Mouse (Mus musculus): ENCODE data around the gene Rnasek.

Rnasek gene

DNA sequence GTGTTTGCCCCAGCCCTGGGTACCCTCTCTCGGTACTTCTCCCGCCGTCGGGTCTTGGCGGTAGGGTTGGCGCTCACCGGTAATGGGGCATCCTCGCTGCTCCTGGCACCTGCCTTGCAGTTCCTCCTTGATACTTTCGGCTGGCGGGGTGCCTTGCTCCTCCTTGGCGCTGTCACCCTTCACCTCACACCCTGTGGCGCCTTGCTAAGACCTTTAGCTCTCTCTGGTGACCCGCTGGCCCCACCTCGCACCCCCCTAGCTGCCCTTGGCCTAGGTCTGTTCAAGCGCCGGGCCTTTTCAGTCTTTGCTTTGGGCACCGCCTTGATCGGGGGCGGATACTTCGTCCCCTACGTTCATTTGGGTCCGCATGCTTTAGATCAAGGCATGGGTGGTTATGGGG lies 24.3 kb downstream of the Rnasek start:
- peak; percentile 79 for DNase-seq

DNA sequence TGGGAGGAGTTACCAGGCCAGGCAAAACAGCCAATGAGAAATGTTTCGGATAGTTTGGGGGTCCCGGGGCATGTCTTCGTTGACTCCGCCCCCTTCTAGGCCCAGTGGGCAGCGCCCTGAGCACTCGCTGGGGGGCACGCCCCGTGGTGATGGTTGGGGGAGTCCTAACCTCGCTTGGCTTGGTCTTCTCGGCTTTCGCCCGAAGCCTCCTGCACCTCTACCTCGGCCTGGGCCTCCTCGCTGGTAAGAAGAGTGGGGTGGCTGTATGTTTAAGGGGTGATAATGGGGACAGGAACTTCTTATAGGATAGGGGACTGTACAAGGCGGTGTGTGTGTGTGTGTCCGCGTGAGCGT lies 24.8 kb downstream of the Rnasek start:
- DNase-seq = no peak

DNA sequence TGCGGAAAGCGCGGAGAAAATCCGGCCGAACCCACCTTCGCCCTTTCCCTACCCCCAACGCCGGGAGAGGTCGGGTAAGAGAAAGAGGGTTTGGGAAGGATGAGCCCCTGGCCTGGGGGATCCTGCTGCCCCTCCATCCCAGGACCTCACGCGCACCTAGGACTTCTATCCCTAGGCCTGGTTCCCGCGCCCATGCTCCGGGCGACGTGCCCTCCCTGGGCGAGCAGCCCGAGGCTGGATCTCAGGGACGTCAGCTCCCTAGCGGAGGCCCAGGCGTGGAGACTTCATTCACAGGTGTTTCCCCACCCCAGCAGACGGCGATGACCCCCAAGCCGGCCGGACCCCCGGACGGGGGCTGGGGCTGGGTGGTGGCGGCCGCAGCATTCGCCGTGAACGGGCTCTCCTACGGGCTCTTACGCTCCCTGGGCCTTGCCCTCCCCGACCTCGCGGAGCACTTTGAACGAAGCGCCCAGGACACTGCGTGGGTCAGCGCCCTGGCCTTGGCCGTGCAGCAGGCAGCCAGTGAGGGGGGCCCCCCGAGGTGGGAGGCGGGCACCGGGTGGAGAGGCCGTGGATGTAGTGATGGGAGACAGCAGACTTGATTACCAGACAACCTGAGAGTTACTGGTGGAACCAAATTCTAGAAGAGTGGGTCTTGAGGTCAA lies 25.3 kb downstream of the Rnasek start:
- DNase-seq = peak; percentile 88

DNA sequence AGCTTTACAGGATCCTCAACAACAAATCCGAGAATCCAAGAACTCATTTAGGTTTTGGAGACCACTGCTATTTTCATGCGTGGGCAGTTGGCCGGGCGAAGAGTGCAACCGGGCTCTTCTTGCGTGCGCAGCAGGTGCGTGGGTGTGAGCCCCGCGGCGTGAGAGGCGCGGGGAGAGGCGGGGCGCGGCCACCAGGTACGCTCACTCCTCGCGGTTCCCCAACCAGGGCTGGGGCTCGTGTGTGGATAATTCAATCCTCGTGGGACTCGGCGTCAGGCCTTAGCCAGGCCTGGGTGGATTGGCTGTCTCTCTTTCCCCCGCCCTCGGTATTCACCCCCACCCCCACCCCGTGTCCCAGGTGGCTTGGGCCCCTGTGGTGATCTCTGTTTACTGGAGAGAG lies 25.9 kb downstream of the Rnasek start:
- DNase-seq = peak; percentile 48

DNA sequence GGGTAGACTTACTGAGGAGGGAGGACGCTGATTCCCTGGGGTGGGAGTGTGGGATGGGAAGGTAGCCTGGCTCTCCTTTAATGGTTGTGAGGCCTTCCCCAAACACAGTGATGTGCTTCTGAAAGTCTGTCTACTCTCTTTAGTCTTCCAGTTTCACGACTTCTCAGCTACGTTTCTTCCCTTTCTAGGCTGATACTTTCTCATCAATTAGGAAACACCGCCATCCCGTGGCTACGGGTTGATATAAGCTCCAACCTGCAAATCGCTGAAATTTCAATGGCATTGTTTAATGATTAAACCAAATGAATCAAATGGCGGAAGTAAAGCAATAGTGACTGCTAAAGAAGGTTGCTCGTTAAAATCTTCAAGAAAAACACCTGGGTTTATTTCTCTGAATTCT lies 26.7 kb downstream of the Rnasek start:
- DNase-seq = peak; percentile 94

DNA sequence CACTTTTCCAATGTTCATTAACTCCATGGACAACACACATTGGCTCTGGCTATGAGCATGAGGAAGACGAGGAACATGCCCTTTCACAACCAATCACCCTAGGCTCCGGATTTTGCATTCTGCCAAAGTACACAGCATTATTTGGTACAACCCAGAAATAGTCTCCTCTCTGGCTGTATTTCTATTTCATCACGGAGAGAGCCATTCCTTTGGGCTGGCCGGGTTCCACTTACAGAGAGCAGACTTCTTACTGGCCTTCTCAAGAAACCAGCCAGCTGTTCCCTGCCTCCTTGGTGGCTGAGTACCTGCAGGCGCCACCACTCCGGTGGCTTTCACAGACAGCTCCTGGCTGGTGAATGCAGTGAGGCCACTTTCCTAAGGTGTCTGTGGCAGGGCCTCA lies 27.2 kb downstream of the Rnasek start, which contains the start of gene Slc16a11:
Gene Slc16a11 (plus strand): TSS at position 330 of the 400 bp plus-strand sequence.
- DNase-seq = peak; percentile 47

DNA sequence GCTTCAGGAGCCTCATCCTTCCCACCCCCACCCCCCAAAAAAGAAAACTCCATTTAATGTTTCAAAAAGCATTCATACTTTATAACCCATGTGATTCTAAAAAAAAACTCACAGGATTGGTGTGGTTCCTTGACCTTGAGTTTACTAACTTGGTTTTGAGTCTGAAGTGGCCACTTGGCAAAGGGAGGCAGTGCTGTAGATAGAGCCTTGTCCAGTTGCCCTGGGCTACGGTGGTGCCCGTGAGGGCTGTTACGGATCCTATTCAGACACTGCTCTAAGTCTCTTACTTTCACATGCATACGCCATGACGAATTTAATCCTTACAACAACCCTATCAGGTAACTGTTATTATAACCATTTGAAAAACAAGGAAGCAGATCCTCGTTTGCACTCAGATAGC lies 27.7 kb downstream of the Rnasek start:
- no peak for DNase-seq

DNA sequence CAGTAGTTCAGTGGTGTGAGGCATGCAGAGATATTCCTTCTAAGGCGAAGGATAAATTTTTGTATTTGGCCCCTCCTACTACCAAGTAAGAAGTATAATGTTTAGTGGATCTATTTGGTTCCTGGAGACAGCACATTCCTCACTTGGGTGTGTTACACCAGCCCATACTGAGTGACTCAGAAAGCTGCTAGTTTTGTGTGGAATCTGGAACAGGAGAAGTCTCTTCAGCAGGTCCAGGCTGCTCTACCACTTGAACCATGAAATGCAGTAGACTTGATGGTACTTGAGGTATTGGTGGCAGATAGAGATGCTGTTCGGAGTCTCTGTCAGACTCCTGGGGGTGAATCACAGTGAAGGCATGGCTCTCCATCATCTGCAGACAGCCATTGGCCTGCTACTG lies 29.0 kb downstream of the Rnasek start:
- peak; percentile 11 for DNase-seq

DNA sequence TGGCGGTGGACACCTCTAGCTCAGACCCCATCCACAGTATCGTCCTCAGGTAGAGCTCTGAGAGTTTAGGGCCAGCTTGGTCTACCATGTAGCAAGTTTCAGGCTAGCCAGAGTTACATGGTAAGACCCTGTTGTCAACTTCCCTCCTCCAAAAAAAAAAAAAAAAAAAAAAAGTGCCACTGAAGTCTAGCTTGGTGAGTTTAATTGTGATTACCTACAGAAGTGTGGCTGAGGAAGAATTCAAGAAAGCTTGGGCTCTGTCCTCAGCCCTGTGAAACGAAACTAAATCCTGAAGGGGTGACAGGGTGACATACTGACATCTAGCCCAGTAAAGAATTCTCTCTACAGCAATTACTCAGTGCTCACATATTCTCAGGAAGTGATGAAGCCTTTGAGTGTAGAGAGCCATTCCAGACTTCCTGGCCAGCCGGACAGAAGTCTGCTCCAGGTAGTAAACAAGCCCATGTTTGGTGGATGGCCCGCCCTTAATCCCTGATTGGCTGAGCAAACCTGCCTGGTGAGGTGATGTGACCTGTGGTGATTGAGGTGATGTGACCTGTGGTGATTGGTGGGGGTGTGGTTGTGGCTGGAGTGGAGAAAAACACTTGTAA lies 30.8 kb downstream of the Rnasek start:
- peak; percentile 42 for DNase-seq

DNA sequence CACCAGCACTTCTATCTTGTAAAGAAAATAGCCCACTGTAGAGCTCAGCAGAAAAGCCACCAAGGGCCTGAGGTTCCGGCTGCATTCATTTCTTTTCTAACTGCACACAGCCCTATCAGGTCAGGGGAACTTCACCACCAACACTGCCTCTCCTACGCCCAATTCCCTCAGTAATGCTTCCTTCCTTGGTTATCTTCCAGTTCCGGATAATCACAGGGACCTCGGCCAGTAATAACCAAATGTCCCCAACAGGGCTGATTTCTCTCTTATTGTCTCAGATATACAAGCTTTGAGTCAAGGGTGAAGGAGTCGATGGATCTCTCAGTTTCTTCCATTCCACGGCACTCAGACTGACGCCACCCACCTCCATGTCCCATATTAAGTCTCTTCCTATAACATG lies 32.4 kb downstream of the Rnasek start:
- peak; percentile 31 for DNase-seq

DNA sequence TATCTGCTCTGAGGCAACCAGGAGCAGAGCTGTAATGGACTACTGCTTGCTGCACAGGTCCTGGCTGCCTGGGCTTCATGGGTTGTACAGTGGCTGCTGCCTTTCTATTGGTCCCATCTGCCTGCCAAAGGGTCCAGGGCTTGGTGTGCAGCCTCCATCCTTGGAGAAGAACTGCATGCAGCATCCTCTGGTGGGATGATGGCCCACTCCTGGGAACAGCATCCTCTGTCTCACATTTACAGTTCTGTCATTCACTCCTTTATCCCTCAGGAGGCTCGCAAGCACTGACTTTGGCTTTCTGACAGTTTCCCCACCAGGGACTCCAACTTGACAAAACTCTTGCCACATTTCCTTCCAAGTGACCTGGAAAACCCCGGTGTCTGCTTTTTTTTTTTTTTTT lies 32.8 kb downstream of the Rnasek start:
- DNase-seq = no peak

DNA sequence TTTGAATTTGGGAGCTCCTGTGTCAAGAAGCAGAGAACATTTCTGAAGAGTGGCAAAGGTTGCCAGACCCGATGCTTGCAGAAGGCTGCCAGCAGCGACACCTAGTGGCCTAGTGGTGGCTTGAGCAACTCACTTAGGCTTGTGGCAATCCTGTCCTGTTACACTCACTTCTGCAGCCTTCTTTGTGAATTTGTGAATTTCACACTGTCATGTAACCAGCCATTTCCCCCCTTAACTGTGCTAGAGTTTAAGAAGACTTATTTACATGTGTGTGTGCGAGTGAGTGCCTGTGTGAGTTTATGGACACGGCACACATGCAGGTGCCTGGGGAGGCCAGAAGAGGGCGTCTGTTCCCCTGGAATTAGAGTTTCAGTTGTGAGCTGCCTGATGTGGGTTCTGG lies 38.0 kb downstream of the Rnasek start:
- peak; percentile 91 for DNase-seq

DNA sequence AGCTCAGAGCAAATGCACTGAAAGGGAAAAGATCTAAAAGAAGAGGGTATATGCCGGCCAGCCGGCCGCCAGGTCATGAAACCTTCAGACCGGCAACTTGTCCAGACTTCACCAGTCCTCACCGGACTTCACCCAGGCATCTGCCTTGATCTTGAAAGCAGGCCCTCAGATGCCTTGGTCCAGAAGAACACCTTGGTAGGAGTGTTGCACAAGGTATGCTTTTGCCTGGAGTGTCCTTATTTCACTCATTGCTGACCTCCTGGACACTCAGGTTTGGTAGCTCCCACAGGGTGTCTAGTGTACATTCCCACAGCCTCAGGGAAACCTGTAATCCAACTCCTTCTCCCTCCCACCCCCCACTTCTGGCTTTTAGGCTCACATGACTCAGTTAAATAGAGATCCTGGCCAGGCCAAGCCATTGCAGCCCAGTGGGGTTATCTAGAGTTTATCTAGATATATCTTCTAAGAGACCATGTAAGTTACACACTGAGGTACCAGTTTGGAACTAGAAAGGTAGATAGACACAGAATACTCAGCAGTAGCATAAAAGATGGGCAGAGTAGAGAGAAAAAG lies 39.5 kb downstream of the Rnasek start:
- peak; percentile 37 for DNase-seq

DNA sequence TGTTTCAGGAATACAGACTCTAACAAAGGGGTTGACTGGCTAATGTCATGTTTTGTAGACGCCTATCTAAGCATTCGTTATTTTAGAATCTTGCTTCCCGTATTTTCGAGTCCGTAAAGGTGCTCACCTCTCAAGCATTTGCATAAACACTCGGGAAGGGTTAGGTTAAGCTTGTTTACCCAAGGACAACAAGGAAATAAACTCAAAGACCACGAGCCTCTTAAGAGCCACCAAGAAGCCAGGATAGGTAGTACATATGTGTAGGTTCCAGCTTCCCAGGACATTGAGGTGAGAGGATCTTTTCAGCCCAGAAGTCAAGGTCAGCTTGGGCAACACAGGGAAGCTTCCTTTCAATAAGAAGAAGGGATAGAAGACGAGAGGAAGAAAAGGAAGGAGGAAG lies 40.5 kb downstream of the Rnasek start:
- no peak for DNase-seq

DNA sequence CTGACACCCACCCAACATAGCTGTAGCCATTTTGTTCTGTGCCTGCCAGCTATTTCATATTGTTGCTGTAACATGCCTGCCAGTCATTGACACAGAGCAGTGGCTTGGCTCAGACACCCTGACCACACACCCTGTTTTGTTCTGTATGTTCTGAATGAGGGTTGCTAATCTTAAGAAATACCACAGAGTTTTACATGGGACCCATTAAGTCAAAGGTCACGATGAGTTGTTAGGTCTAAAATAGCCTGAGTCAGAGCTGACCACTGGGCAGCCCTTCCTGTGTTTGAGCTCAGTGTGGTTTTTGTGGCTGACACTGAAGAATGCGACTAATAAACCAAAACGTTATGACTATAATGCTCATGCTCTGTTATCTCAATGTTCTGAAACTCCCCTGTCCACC lies 41.3 kb downstream of the Rnasek start:
- DNase-seq = no peak

DNA sequence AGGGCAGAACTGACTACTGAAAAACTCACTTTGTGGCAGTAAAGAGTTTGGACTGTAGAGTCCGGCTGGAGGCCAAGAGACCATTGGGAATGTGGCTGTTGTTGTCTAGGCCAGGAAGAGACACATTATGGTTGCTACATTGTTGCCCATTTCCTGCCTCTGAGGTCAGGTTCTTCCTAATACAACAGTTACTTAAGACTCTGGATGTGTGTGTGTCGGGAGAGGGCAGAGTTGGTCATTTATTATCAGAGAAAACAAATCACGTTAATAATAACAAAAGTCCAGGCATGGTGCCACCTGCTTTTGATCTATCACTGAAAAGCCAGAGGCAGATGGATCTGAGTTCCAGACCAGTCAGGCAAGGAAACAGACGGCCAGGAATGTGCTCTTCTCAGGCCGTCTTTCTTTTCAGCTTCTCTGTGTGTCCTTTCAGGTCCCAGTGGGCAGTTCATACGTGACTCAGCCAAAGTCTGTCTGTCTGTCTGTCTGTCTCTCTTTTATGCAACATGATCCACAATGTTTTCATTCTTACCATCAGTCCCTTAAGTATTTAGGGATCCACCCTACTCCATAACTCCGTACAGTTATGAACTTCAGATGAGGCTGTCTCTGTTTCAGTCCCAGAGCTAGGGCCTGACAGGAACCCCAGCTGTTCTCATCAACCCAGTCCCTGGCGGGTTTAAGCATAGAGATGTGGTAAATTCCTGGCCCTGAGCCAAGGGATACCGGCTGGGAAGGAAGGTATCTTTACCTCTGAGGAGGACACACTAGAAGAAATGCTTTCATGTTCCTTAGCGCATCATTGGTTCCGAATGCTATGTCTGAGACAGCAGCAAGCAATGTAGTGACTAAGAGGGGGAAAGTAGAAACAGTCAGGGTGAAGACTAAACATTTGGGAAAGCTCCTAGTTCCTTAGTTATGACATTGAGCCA lies 46.0 kb downstream of the Rnasek start:
- peak; percentile 81 for DNase-seq

DNA sequence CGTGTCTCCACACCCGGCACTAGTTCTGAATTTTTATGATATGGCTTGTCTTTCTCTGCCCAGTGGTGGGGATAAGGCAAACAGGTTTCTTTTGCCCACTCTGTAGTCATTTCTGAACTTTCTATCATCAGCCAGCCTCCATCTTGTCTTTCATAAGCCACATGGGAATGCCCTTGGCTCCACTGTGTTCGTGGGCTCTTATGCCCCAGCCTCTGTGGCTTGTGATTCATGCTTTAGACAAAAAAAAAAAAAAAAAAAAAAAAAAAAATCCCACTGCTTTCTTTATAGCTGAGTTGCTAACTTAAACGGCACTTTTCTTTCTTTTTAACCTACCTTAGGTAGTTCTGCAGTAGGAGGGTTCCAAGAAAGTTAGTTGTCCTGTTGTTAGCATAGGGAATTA lies 47.5 kb downstream of the Rnasek start:
- no peak for DNase-seq

DNA sequence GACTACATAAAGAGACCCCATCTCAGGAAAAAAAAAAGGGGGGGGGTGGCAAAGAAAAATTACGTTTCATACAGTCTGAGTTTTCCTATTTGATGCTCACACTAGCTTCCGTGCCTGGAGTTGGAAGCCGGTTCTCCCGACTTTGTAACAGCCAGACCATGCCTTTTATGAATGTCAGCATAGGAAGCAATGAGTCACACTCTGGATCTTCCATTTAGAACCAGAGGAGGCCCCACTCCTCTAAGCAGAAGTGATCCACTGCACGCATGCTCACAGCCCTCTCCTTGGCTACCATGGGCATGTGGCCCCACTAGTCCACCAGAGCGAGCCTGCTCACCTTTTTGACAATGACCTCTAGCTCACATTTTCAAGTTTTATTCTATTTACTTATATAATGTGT lies 48.5 kb downstream of the Rnasek start:
- DNase-seq = no peak

DNA sequence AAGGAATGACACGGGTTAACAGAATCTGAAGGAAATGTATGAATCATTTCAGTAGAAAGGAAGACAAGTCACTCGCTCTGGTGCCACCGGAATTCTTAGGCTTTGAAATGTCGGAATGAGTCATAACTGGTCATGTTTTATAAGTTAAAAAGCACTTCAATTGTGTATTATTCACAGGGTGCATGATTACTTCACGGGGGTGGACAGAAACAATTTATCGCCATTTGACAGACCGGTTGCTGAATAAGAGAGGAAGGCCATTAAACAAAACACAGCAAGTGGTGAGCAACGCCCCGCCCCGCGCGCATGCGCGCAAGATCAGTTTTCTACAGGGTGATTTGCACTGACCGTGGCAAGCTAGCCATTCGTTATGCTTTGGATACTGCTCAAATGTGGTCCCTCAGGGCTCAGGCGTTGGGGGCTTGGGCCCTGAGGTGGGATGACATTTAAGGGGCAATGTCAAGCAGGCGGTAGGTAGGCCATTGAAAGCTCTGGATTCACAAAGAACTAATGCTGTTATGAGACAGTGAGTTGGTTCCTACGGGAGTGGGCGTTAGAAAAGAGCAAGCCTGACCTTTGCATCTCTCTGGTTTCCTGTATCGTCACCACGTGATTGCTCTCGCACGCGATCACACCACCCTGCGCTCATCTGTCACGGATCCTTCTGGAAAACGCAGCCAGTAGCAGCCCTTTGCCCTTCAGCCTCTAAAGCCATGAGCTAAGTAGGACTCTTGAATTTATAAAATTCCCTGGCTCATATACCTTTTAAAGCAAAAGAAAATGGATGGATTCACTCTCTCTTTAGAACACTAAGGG lies 50.1 kb downstream of the Rnasek start:
- no peak for DNase-seq
